Mouse (Mus musculus) lung, adult 2 months (tissue): ENCODE data around the gene Smoc2. TPM values are rescaled to one million over a fixed set of nuclear protein-coding genes. Genes with fewer than 3 reads are reported as not detected.

Experiments
- DNase-seq: peaks from one replicate; pipeline ENCODE4 v3.0.0; 2022
- H3K4me1 ChIP-seq: fragments of 200-500 bp; 2 replicates; pipeline ENCODE4 v1.6.1; 2011; ENCODE audit warnings: low read length; ENCODE audit not compliant: control insufficient read depth, insufficient read depth
- H3K4me3 ChIP-seq: fragments of 200-500 bp; replicated peaks from 2 replicates; pipeline ENCODE3; 2011; ENCODE audit warnings: low read depth, mild to moderate bottlenecking, control low read depth, low read length; ENCODE audit errors: extremely low read depth
- CTCF ChIP-seq: fragments of 200-500 bp; IDR thresholded peaks from 2 replicates; pipeline ENCODE4 v1.5.1; 2011; ENCODE audit warnings: mild to moderate bottlenecking, low read length, control low read depth; ENCODE audit not compliant: insufficient read depth
- POLR2A ChIP-seq: fragments of 200-500 bp; IDR thresholded peaks from 2 replicates; pipeline ENCODE4 v1.6.1; 2011; ENCODE audit warnings: low read depth, mild to moderate bottlenecking, control low read depth, low read length, borderline replicate concordance; ENCODE audit errors: extremely low read depth
- WGBS: fragments of 180-500 bp; shearing (Covaris S2); methylation state at CpG from one replicate; pipeline ENCODE4 v1.1.7; 2018; 5-methylcytosine and 5-hydroxymethylcytosine counted together
- polyA plus RNA-seq: library from polyadenylated mRNA; depleted of rRNA; stranded (reverse); fragments of >200 nt; gene quantifications from 2 replicates; pipeline ENCODE4 v1.2.3, GENCODE M21; 2012; rRNA removed

Smoc2 gene
- polyA plus RNA-seq, 1 experiment: 24.1 TPM

DNA sequence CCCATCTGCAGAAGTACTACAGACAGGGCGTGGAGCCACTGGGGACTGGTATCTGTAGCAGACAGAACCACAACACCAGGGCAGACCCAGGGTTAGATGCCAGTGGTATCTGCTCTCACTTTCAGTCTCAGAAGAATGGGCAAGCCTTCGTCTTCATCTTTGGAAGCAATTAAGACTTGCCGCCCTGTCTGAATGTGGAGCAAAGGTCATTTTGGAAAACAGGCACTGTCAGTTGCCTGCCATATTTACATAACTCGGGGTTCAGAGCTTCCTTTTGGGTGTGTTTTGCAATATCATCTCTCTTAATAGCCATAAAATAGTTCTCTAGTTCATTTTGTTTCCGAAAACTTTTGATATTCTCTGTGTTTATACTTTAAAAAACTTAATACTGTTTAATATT lies 168.0 kb downstream of the Smoc2 start:
- H3K4me1 ChIP-seq: no peaks in the 10 kb centered on the region
- no peak for TF ChIP-seq POLR2A
- TF ChIP-seq CTCF: no peak
- 63% methylated on average over 5 of the region's 5 CpGs for WGBS
- no peak overlapping the region for H3K4me3 ChIP-seq
- no peak for DNase-seq

Other genes starting within 250 kb of the Smoc2 start
- not detected in 2 replicates for gene Gm7358, start 220.0 kb upstream of the Smoc2 start, polyA plus RNA-seq
- 3.0 and 3.3 TPM in 2 replicates for gene Dact2, start 75.2 kb upstream of the Smoc2 start, polyA plus RNA-seq